Mouse (Mus musculus) NIH3T3 (cell line): ENCODE data around the gene Macf1.
A peak's percentile ranks its signal among the peaks of the same experiment; 100 is the strongest.

Source experiments
- DNase-seq: peaks from one replicate; pipeline ENCODE4 v3.0.0-alpha.2; 2012; ENCODE audit warnings: low read depth

The Macf1 gene

DNA sequence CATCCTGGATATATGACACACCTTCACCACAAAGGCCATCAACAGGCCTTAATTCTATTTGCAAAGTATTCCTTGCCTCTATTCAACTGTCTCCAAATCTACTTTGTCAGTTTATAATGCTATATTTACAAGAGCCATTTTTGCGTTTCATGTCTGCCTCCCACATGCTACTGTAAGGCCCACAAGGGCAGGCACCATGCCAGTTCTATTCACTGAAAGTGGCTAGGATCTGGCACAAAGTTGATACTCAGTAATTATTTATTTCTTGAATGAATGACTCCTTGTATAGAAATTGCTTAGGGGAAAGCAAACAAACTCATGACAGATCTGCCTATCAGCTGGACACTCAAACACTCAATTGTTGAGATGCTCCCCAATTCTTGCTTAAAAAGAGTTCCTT, 280.1 kb downstream of the Macf1 start:
- peak; percentile 53 for DNase-seq

DNA sequence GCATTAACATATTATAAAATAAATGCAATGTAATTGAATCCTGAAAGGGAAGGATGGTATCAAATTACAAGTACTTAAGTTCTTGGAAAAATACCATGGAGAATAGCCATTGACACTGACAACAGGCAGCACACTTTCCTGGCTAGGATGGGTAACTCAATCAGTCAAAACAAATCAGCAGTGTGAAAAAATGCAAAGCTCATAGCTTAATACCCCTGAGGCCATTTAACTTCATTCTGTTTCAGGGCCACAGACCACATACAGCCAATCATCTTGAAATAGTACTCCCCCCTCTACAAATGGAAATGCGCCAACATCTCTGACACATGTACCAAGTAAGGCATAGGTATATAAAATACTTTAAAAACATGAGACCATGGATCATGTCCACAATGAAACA, 281.9 kb downstream of the Macf1 start:
- peak; percentile 77 for DNase-seq

- DNase-seq: no peak
These were observed 282.9 kb downstream of the Macf1 start for GRCm38 (mm10) chr4:123401265-123401664.

- DNase-seq: no peak
These were observed 286.3 kb downstream of the Macf1 start for GRCm38 (mm10) chr4:123397643-123398434.

- DNase-seq: no peak
These were observed 287.1 kb downstream of the Macf1 start for GRCm38 (mm10) chr4:123397049-123397448.

DNA sequence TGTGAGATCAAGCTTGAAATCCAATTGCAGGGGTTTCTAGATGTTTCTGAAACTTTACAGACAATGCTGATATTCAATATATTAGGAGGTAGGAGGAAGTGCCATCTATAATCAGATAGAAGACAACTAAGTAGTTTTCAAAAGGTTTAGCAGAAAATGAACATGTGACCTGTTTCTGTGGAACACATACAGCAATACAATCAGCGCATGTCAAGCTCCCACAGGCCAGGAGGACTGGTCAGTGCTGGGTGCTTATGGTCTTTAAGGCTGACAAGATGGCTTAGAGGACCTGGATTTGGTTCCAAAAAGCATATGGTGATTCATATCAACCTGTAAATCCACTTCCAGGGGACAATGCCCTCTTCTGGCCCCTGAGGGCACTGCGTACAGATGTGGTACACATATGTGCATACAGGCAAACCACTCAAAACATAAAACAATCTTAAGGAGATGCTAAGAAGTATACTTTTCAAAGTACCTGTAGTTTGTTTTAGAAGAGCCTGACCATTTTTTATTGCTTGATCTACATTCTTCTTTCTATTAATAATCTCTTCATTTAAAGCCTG, 288.6 kb downstream of the Macf1 start:
- peak; percentile 43 for DNase-seq

DNA sequence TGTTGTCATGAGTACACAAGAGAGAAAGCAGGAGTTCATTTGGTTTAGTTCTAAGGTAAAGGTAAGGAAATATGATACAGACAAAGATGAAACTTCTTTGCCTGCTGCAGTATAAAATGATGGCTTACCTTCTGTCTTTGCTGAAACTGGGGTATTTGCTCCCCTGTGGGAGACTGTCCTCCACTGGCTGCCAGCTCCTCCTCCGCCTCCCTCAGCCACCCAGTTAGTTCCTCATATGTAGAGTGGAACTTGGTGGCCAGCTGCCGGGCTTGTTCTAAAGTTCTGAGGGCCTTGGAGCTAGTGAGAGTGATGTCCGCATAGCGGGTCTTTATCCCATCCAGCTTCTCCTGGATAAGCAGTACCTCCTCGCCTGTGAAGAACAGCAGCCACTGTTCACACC, 289.3 kb downstream of the Macf1 start:
- DNase-seq: no peak

GRCm38 (mm10) chr4:123394269-123394668, 289.9 kb downstream of the Macf1 start:
- no peak for DNase-seq

GRCm38 (mm10) chr4:123393004-123393403, 291.2 kb downstream of the Macf1 start:
- no peak for DNase-seq

DNA sequence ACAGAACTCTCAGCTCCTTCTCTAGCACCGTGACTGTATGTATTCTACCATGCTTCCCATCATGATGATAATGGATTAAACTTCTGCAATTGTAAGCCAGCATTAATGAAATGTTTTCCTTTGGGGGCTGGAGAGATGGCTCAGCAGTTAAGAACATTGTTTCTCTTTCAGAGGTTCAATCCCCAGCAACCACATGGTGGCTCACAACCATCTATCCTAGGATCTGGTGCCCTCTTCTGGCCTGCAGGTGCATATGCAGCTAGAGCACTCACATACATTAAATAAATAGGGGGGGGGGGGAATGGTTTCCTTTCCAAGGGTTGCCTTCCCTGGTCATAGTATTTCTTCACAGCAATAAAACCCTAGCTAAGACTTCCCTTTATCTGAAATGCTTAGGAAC, 292.0 kb downstream of the Macf1 start:
- peak; percentile 66 for DNase-seq

- no peak for DNase-seq
These were observed 299.1 kb downstream of the Macf1 start for GRCm38 (mm10) chr4:123385028-123385427.

DNA sequence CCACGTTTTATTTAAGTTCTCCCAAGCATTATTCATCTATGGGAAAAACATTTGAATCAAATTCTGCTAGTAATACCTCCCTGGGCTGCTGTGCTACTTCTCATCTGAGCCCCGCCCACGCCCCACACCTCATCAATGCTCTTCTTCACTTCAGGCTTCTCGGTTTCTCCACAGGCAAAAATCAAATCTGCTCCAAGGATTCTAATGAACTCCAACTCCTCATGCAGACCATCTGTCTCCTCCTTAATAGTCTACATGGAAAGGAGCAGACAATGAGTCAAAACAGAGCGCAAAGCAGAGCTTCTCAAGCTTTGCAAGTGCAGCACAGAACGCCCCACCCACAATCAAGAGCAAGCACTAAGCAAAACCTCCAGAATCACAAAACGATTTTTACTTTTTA, 301.0 kb downstream of the Macf1 start:
- DNase-seq: no peak

- DNase-seq: no peak
These were observed 302.1 kb downstream of the Macf1 start for GRCm38 (mm10) chr4:123382051-123382450.

GRCm38 (mm10) chr4:123381598-123381997, 302.6 kb downstream of the Macf1 start:
- DNase-seq: no peak

DNA sequence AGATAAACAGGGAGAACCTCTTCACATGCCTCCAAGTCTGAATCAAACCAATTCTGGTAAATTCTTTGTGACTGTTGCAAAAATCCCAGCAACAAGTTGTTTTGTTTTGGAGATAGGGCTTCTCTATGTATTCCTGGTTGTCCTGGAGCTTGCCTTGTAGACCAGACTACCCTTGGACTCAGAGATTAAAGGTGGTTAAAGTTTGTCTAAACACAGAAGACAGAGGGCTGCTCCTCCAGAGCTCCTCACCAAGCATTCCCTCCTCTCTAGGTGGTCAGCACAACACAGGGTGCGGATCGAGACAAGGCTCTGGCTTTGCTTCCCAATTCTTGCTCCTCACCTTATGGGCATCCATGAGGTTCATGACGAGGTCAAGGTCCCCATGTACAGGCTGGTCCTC, 308.1 kb downstream of the Macf1 start:
- DNase-seq: no peak

- DNase-seq: no peak
These were observed 309.7 kb downstream of the Macf1 start for GRCm38 (mm10) chr4:123374316-123375008.

DNA sequence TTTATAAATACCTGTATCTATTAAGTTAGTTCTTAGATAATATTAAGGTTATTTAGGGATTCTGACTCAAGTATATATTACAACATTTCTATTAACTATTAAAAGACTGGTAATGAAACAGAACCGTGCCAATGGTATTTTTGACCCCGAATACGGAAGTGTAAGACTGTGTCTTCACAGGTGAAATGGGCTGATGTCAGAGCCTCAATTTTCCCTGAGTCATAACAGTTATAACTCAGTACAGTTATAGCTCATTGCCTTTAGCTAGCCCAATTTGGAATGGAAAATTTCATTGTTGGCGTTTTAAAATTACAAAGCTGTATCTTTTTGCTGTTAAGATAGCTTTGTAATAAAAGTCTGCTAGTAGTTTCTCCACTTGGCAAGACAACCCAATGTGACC, 320.6 kb downstream of the Macf1 start:
- no peak for DNase-seq

DNA sequence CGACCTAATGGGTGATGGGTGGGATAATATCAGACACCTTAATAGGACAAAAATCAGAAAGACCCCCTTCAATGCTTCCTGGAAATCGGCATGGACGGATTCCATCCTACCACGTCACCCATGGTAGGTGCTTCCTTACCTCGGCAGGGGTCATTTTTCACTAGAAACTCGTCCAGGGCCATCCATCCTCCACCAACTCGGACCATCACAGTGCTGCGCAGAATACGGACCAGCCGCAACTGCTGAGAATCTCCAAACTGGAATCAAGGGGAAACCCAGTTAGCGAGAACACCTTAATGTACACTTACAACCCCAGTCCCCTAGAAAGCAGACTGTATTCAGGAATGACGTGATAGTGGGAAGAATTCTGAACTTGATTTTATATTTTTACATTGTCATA, 323.4 kb downstream of the Macf1 start:
- DNase-seq: no peak

DNA sequence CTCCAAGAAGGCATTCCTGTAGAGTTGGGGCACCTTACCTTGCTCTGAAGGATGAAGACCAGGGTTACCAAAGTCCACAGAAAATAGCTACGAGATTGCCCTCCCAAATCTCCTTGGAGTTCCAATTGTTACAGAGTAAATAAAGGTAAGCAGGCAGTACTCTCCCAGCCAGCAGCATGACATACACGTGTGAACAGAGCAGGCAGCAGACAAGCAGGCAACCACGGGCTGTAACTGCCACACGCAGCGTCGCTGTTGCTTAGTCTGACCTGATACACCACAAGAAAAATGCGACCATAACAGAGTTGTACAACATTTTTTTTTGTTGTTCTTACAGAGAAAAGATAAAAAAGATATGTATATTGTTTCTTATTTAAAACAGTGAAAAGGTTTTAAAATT, 325.5 kb downstream of the Macf1 start:
- DNase-seq: no peak

GRCm38 (mm10) chr4:123355941-123356340, 328.2 kb downstream of the Macf1 start:
- no peak for DNase-seq

DNA sequence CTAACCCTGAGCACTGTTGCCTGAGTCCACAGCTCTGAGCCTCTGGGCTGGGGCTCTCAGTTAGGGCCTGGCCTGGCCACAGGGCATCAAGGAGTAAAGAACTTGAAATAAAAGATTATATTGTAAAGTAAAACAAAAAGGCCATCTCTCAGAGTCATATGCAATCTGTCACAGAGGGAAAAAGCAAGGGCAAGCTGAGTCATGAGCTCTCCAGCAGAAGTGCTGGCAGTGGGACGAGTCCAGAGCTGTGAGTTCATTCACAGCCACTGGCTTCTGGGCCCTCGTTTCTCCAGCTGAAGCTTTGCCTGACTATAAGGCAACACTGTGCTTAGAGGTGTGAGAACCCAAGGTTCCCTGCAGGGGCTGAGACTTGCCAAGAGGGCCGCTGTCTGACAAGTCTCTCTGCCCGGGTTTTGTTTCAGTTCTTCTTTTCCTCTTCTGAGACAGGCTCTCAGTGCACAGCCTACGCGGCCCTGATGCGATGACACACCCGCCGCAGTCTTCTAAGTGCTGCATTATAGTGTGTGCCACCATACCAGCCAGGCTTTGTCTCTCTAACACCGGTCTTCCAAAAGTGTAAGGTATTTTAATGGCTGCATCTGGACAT, 330.8 kb downstream of the Macf1 start:
- no peak for DNase-seq

GRCm38 (mm10) chr4:123343471-123343789, 340.7 kb downstream of the Macf1 start:
- DNase-seq: no peak
